Mouse (Mus musculus): Measurements from ENCODE around the gene Cers3. TPM values are rescaled to one million over a fixed set of nuclear protein-coding genes. Genes with fewer than 3 reads are reported as not detected.

The Cers3 gene
- polyA plus RNA-seq, 1 experiment from 2014 or later, result 0.16 TPM

- no peak overlapping the region for H3K9ac ChIP-seq (ENCODE audit: low read depth, low read length)
- H3K27ac ChIP-seq (ENCODE audit: low read depth, low read length), result no peak overlapping the region
- 0 out of 2 replicates have a peak, but pooled peaks cover 7% of the 10 kb centered on the region for H3K4me1 ChIP-seq (replicated peaks; ENCODE audit: control insufficient read depth, insufficient read depth, low read length)
- WGBS, result 25% methylated on average over 8 of the region's 8 CpGs
- no peaks in the 10 kb centered on the region for H3K27me3 ChIP-seq (replicated peaks; ENCODE audit: control insufficient read depth, insufficient read depth, low read length)
- H3K4me2 ChIP-seq (replicated peaks; ENCODE audit: low read depth), result peak overlapping the region; percentile 21; the same call in 1 of the 2 replicates
- H3K36me3 ChIP-seq (ENCODE audit: control insufficient read depth, insufficient read depth), result no peaks in the 10 kb centered on the region
- peak; percentile 89 for ATAC-seq
- TF ChIP-seq CTCF (IDR thresholded peaks at IDR 0.05; ENCODE audit: low read depth), result no peak
- no peaks in the 10 kb centered on the region for H3K9me3 ChIP-seq (ENCODE audit: control insufficient read depth)
- H3K4me3 ChIP-seq (ENCODE audit: low read depth, low read length), result no peak overlapping the region
Measured at GRCm38 (mm10) chr7:66789860-66790748, 46.8 kb downstream of the Cers3 start.

GRCm38 (mm10) chr7:66791022-66791421 lies 47.7 kb downstream of the Cers3 start:
- no peak for TF ChIP-seq CTCF (IDR thresholded peaks at IDR 0.05; ENCODE audit: low read depth)
- H3K36me3 ChIP-seq (ENCODE audit: control insufficient read depth, insufficient read depth), result no peaks in the 10 kb centered on the region
- no peak for ATAC-seq
- 86% methylated on average over 3 of the region's 3 CpGs for WGBS
- no peak overlapping the region for H3K27ac ChIP-seq (ENCODE audit: low read depth, low read length)
- H3K9ac ChIP-seq (ENCODE audit: low read depth, low read length), result no peak overlapping the region
- H3K9me3 ChIP-seq (ENCODE audit: control insufficient read depth), result no peaks in the 10 kb centered on the region
- H3K27me3 ChIP-seq (replicated peaks; ENCODE audit: control insufficient read depth, insufficient read depth, low read length), result no peaks in the 10 kb centered on the region
- no peak overlapping the region for H3K4me2 ChIP-seq (replicated peaks; ENCODE audit: low read depth)
- H3K4me1 ChIP-seq (replicated peaks; ENCODE audit: control insufficient read depth, insufficient read depth, low read length), result 0 out of 2 replicates have a peak, but pooled peaks cover 7% of the 10 kb centered on the region
- H3K4me3 ChIP-seq (ENCODE audit: low read depth, low read length), result no peak overlapping the region

- ATAC-seq, result no peak
- H3K4me2 ChIP-seq (replicated peaks; ENCODE audit: low read depth), result no peak overlapping the region
- H3K27me3 ChIP-seq (replicated peaks; ENCODE audit: control insufficient read depth, insufficient read depth, low read length), result no peaks in the 10 kb centered on the region
- 40% methylated on average over 1 of the region's 1 CpGs for WGBS
- no peaks in the 10 kb centered on the region for H3K4me1 ChIP-seq (replicated peaks; ENCODE audit: control insufficient read depth, insufficient read depth, low read length)
- H3K36me3 ChIP-seq (ENCODE audit: control insufficient read depth, insufficient read depth), result no peaks in the 10 kb centered on the region
- no peak overlapping the region for H3K9ac ChIP-seq (ENCODE audit: low read depth, low read length)
- no peak for TF ChIP-seq CTCF (IDR thresholded peaks at IDR 0.05; ENCODE audit: low read depth)
- H3K4me3 ChIP-seq (ENCODE audit: low read depth, low read length), result no peak overlapping the region
- no peak overlapping the region for H3K27ac ChIP-seq (ENCODE audit: low read depth, low read length)
- H3K9me3 ChIP-seq (ENCODE audit: control insufficient read depth), result no peaks in the 10 kb centered on the region
Measured at GRCm38 (mm10) chr7:66796909-66797308, 53.6 kb downstream of the Cers3 start.

- 91% methylated on average over 1 of the region's 1 CpGs for WGBS
- Histone ChIP-seq H3K36me3 (ENCODE audit: control insufficient read depth, insufficient read depth) (no peaks in the 10 kb centered on the region), H3K27ac (ENCODE audit: low read depth, low read length) (no peak overlapping the region), H3K4me2 (replicated peaks; ENCODE audit: low read depth) (no peak overlapping the region), H3K9ac (ENCODE audit: low read depth, low read length) (no peak overlapping the region), H3K4me3 (ENCODE audit: low read depth, low read length) (no peak overlapping the region), H3K4me1 (replicated peaks; ENCODE audit: control insufficient read depth, insufficient read depth, low read length) (no peaks in the 10 kb centered on the region), H3K27me3 (replicated peaks; ENCODE audit: control insufficient read depth, insufficient read depth, low read length) (no peaks in the 10 kb centered on the region), H3K9me3 (ENCODE audit: control insufficient read depth) (no peaks in the 10 kb centered on the region)
- no peak for TF ChIP-seq CTCF (IDR thresholded peaks at IDR 0.05; ENCODE audit: low read depth)
- ATAC-seq, result no peak
Measured at GRCm38 (mm10) chr7:66797345-66797744, 54.0 kb downstream of the Cers3 start.

- Histone ChIP-seq H3K9me3 (ENCODE audit: control insufficient read depth) (no peaks in the 10 kb centered on the region), H3K9ac (ENCODE audit: low read depth, low read length) (no peak overlapping the region), H3K36me3 (ENCODE audit: control insufficient read depth, insufficient read depth) (no peaks in the 10 kb centered on the region), H3K4me3 (ENCODE audit: low read depth, low read length) (no peak overlapping the region), H3K27ac (ENCODE audit: low read depth, low read length) (no peak overlapping the region), H3K27me3 (replicated peaks; ENCODE audit: control insufficient read depth, insufficient read depth, low read length) (no peaks in the 10 kb centered on the region), H3K4me1 (replicated peaks; ENCODE audit: control insufficient read depth, insufficient read depth, low read length) (no peaks in the 10 kb centered on the region), H3K4me2 (replicated peaks; ENCODE audit: low read depth) (no peak overlapping the region)
- ATAC-seq, result no peak
- WGBS, result 62% methylated on average over 5 of the region's 5 CpGs
- no peak for TF ChIP-seq CTCF (IDR thresholded peaks at IDR 0.05; ENCODE audit: low read depth)
Measured at GRCm38 (mm10) chr7:66798826-66799225, 55.5 kb downstream of the Cers3 start.

- 62% methylated on average over 5 of the region's 5 CpGs for WGBS
- TF ChIP-seq CTCF (IDR thresholded peaks at IDR 0.05; ENCODE audit: low read depth), result no peak
- Histone ChIP-seq H3K4me1 (replicated peaks; ENCODE audit: control insufficient read depth, insufficient read depth, low read length) (no peaks in the 10 kb centered on the region), H3K4me2 (replicated peaks; ENCODE audit: low read depth) (no peak overlapping the region), H3K9ac (ENCODE audit: low read depth, low read length) (no peak overlapping the region), H3K27ac (ENCODE audit: low read depth, low read length) (no peak overlapping the region), H3K9me3 (ENCODE audit: control insufficient read depth) (no peaks in the 10 kb centered on the region), H3K36me3 (ENCODE audit: control insufficient read depth, insufficient read depth) (no peaks in the 10 kb centered on the region), H3K27me3 (replicated peaks; ENCODE audit: control insufficient read depth, insufficient read depth, low read length) (no peaks in the 10 kb centered on the region), H3K4me3 (ENCODE audit: low read depth, low read length) (no peak overlapping the region)
- ATAC-seq, result no peak
Measured at GRCm38 (mm10) chr7:66800784-66801183, 57.5 kb downstream of the Cers3 start.

Data from intestine, postnatal 0 days (tissue).